Mouse (Mus musculus) lung, embryonic 15.5 days (tissue): ENCODE data around the gene Ghrhr. TPM values are rescaled to one million over a fixed set of nuclear protein-coding genes. Genes with fewer than 3 reads are reported as not detected.
A peak's percentile ranks its signal among the peaks of the same experiment; 100 is the strongest.

ENCODE experiments used
- ATAC-seq: fragments of 200-750 bp; cut with Nextera tagmentation; 2 replicates; pipeline ENCODE4 v1.8.0; 2017; ENCODE audit warnings: moderate number of reproducible peaks, borderline replicate concordance; ENCODE audit not compliant: low FRiP score, low TSS enrichment; ENCODE audit errors: extremely low read depth
- H3K27ac ChIP-seq: fragments of 300-500 bp; sonication (generic); 2 replicates; pipeline ENCODE4 v1.5.1; 2015; ENCODE audit warnings: moderate library complexity, mild to moderate bottlenecking, inconsistent platforms
- H3K27me3 ChIP-seq: fragments of 300-500 bp; sonication (generic); 2 replicates; pipeline ENCODE4 v1.6.1; 2015; ENCODE audit warnings: inconsistent platforms
- H3K36me3 ChIP-seq: fragments of 300-500 bp; sonication (generic); 2 replicates; pipeline ENCODE4 v1.6.1; 2015; ENCODE audit warnings: inconsistent platforms
- H3K4me1 ChIP-seq: fragments of 300-500 bp; sonication (generic); 2 replicates; pipeline ENCODE4 v1.6.1; 2015; ENCODE audit warnings: inconsistent platforms
- H3K4me2 ChIP-seq: fragments of 300-500 bp; sonication (generic); 2 replicates; pipeline ENCODE4 v1.6.1; 2015; ENCODE audit warnings: inconsistent platforms, mild to moderate bottlenecking, moderate library complexity
- H3K4me3 ChIP-seq: fragments of 300-500 bp; sonication (generic); 2 replicates; pipeline ENCODE4 v1.5.1; 2015; ENCODE audit warnings: mild to moderate bottlenecking, inconsistent platforms
- H3K9ac ChIP-seq: fragments of 300-500 bp; sonication (generic); 2 replicates; pipeline ENCODE4 v1.6.1; 2015; ENCODE audit warnings: inconsistent platforms
- H3K9me3 ChIP-seq: fragments of 300-500 bp; sonication (generic); 2 replicates; pipeline ENCODE4 v1.6.1; 2016; ENCODE audit warnings: inconsistent platforms
- WGBS: fragments of 180-500 bp; shearing (Covaris S2); methylation state at CpG from one replicate; pipeline ENCODE4 v1.1.7; 2015; 5-methylcytosine and 5-hydroxymethylcytosine counted together
- polyA plus RNA-seq: library from polyadenylated mRNA; unstranded; fragments of >200 nt; fragmentation: Nextera tagmentation; extraction: Ambion mirVana; gene quantifications from 2 replicates; pipeline ENCODE4 v1.2.1, GENCODE M21; 2015

Ghrhr gene
- polyA plus RNA-seq: 0.09 and 0.10 TPM in 2 replicates

GRCm38 (mm10) chr6:55376076-55376475 is at the start of gene Ghrhr:
TSS of gene Ghrhr (plus strand) at chr6:55376295.
- H3K36me3 ChIP-seq: no peaks in the 10 kb centered on the region
- 68% methylated on average over 6 of the region's 6 CpGs for WGBS
- no peaks in the 10 kb centered on the region for H3K27me3 ChIP-seq
- 0 out of 2 replicates have a peak, but pooled peaks have one; percentile 26 for ATAC-seq
- no peak within 1 kb of the TSS for H3K4me3 ChIP-seq
- H3K4me2 ChIP-seq: no peak within 1 kb of the TSS
- H3K4me1 ChIP-seq: no peaks in the 10 kb centered on the region
- H3K27ac ChIP-seq: no peak within 1 kb of the TSS
- H3K9ac ChIP-seq: no peak within 1 kb of the TSS
- H3K9me3 ChIP-seq: no peaks in the 10 kb centered on the region

DNA sequence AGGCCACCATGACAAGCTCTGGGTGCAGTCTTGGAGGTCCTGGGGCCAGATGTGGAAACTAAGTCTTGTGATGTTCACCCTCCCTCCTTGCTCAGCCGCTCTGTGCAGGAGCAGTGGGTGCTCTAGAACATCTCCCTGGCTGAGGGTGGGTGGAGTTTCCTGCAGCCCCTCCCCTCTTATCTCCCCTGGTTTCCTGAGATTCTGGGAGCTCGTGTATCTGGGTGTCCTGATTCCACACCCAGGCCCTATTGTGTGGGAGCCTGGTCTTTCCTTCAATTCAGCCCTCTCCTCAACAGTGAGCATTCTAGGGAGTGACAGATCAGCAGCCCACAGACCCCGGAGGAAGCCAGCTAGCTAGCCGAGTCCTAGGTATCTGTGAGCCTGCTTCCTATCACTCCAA is 49.8 kb upstream of the Ghrhr start:
- 51% methylated on average over 4 of the region's 4 CpGs for WGBS
- H3K27ac ChIP-seq: peak overlapping the region; percentile 58

DNA sequence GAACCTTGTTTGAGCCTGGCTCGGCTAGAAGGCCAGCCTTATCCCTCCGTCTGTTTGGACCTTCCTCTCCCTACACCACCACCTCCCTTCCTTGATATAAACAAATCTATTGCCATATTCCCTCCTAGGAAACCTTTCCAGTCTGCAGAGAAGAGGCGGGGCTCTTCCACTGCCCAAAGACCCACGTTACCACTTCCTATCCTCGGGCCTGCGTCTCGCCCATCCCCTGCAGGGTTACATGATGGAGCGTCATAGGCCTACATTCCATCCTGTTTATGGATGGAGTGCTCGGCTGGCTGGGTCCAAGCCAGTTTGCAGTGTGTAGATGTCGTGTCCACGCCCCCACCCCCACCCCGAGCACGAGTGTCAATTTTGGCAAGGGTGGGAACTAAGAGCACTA is 48.8 kb upstream of the Ghrhr start:
- Histone ChIP-seq H3K36me3 (no peaks in the 10 kb centered on the region), H3K9me3 (no peaks in the 10 kb centered on the region), H3K27ac (peak overlapping the region; percentile 58), H3K9ac (no peak overlapping the region), H3K4me3 (no peak overlapping the region), H3K4me2 (no peak overlapping the region), H3K27me3 (no peaks in the 10 kb centered on the region), H3K4me1 (peaks cover 51% of the 10 kb centered on the region)
- ATAC-seq: no peak
- WGBS: 43% methylated on average over 13 of the region's 13 CpGs

More for the DNA sequence above, 49.8 kb upstream of the Ghrhr start:
- Histone ChIP-seq H3K4me3 (no peak overlapping the region), H3K27me3 (no peaks in the 10 kb centered on the region), H3K4me1 (peaks cover 41% of the 10 kb centered on the region), H3K4me2 (no peak overlapping the region), H3K9me3 (no peaks in the 10 kb centered on the region), H3K36me3 (no peaks in the 10 kb centered on the region), H3K9ac (no peak overlapping the region)
- no peak for ATAC-seq

- H3K27me3 ChIP-seq: no peaks in the 10 kb centered on the region
- H3K36me3 ChIP-seq: no peaks in the 10 kb centered on the region
- ATAC-seq: no peak
- WGBS: 62% methylated on average over 4 of the region's 4 CpGs
- no peak overlapping the region for H3K9ac ChIP-seq
- no peaks in the 10 kb centered on the region for H3K9me3 ChIP-seq
- H3K27ac ChIP-seq: peak overlapping the region; percentile 49; the same call in 1 of the 2 replicates
- no peak overlapping the region for H3K4me2 ChIP-seq
- H3K4me3 ChIP-seq: no peak overlapping the region
- peaks cover 56% of the 10 kb centered on the region for H3K4me1 ChIP-seq
These were observed 47.9 kb upstream of the Ghrhr start for GRCm38 (mm10) chr6:55328179-55328578.

- 60% methylated on average over 6 of the region's 6 CpGs for WGBS
- Histone ChIP-seq H3K9me3 (no peaks in the 10 kb centered on the region), H3K4me3 (no peak overlapping the region), H3K4me2 (no peak overlapping the region), H3K36me3 (no peaks in the 10 kb centered on the region), H3K27me3 (no peaks in the 10 kb centered on the region), H3K4me1 (peaks cover 52% of the 10 kb centered on the region), H3K9ac (no peak overlapping the region), H3K27ac (no peak overlapping the region)
- ATAC-seq: no peak
These were observed 44.8 kb upstream of the Ghrhr start for GRCm38 (mm10) chr6:55331315-55331714.

- Histone ChIP-seq H3K4me1 (peaks cover 52% of the 10 kb centered on the region), H3K4me3 (no peak overlapping the region), H3K9me3 (no peaks in the 10 kb centered on the region), H3K9ac (no peak overlapping the region), H3K4me2 (no peak overlapping the region), H3K27ac (0 out of 2 replicates have a peak overlapping the region, but pooled peaks have one; percentile 3), H3K36me3 (no peaks in the 10 kb centered on the region), H3K27me3 (no peaks in the 10 kb centered on the region)
- no peak for ATAC-seq
- 50% methylated on average over 5 of the region's 5 CpGs for WGBS
These were observed 43.9 kb upstream of the Ghrhr start for GRCm38 (mm10) chr6:55332100-55332772.

DNA sequence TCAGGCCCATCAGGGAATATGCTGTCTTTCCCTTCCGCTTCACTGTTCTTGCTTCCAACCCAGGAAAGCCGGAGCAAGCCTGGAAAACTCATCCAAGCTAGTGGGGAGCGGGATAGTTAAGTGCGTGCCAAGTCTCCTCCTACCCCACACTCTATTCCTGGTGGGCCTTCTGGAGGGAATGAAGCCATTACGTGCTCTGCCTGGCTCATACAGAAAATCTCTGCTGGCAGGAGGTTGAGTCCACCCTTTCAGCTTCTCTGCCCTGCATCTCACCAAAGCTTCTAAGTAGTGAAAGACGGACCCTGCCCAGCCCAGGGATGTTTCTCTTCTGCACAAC is 43.4 kb upstream of the Ghrhr start:
- 0 out of 2 replicates have a peak overlapping the region, but pooled peaks have one; percentile 3 for H3K27ac ChIP-seq
- no peak overlapping the region for H3K4me2 ChIP-seq
- no peaks in the 10 kb centered on the region for H3K9me3 ChIP-seq
- no peaks in the 10 kb centered on the region for H3K36me3 ChIP-seq
- no peak overlapping the region for H3K4me3 ChIP-seq
- ATAC-seq: no peak
- no peak overlapping the region for H3K9ac ChIP-seq
- peaks cover 52% of the 10 kb centered on the region for H3K4me1 ChIP-seq
- 59% methylated on average over 6 of the region's 6 CpGs for WGBS
- no peaks in the 10 kb centered on the region for H3K27me3 ChIP-seq

DNA sequence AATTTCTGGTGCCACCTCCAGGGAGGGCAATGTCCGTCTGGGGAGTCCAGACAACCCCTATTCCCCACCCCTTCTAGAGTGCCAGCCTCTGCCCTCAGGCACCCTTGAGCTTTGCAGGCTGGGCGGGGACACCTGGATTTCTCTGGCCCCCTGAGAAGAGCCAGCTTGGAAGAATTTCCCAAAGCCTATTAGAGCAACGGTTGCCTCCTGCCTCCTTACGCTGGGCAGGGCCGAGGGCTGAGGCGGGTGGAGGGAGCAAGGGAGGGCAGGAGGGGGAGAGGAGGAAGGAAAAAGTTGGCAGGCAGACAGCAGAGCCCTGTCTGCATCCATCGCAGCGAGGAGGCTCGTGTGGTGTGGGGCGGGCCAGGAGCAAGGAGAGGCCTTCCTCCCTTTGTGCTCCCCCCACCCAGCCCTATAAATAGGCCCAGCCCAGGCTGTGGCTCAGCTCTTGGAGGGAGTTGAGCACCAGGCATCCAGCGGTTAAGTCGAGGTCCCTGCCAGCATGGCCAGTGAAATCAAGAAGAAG is 40.0 kb upstream of the Ghrhr start, which contains the start of gene Aqp1:
Gene Aqp1 (plus strand): TSS at position 444 of the 526 bp plus-strand sequence.
- no peaks in the 10 kb centered on the region for H3K27me3 ChIP-seq
- H3K27ac ChIP-seq: peak within 1 kb of the TSS; percentile 62
- peak; percentile 87 for ATAC-seq
- peak within 1 kb of the TSS; percentile 36 for H3K4me2 ChIP-seq
- peak within 1 kb of the TSS; percentile 14 for H3K4me3 ChIP-seq
- H3K9me3 ChIP-seq: no peaks in the 10 kb centered on the region
- H3K36me3 ChIP-seq: no peaks in the 10 kb centered on the region
- 7% methylated on average over 12 of the region's 12 CpGs for whole genome bisulfite sequencing
- H3K9ac ChIP-seq: no peak within 1 kb of the TSS
- peaks cover 83% of the 10 kb centered on the region for H3K4me1 ChIP-seq

DNA sequence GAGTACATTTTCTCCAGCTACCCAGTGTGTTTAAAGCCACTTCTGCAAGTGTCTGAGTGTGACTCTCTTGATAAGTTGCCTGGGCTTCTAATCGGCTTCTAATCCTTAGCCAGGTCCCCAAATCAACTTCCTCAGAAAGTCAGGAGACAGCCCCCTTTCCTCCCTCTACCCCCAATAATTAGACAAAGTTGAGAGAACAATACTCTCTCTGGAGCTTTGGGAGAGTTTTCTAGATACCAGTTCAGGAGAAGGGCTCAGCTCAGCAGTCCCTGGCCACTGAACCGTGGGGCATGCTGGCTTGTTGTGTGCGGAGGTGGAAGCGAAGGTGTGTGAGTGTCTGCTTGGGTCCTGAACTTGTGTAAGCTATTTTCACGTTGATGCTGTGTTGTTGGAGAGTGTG is 38.9 kb upstream of the Ghrhr start:
- H3K4me2 ChIP-seq: peak overlapping the region; percentile 36
- peaks cover 81% of the 10 kb centered on the region for H3K4me1 ChIP-seq
- no peak for ATAC-seq
- no peaks in the 10 kb centered on the region for H3K9me3 ChIP-seq
- no peaks in the 10 kb centered on the region for H3K36me3 ChIP-seq
- no peaks in the 10 kb centered on the region for H3K27me3 ChIP-seq
- H3K27ac ChIP-seq: peak overlapping the region; percentile 36; the same call in 1 of the 2 replicates
- no peak overlapping the region for H3K9ac ChIP-seq
- peak overlapping the region; percentile 14 for H3K4me3 ChIP-seq
- 80% methylated on average over 5 of the region's 5 CpGs for WGBS

GRCm38 (mm10) chr6:55338077-55338476 is 38.0 kb upstream of the Ghrhr start:
- ATAC-seq: no peak
- no peaks in the 10 kb centered on the region for H3K36me3 ChIP-seq

GRCm38 (mm10) chr6:55338934-55339825 is 36.9 kb upstream of the Ghrhr start:
- Histone ChIP-seq H3K4me3 (peak overlapping the region; percentile 14; the same call in 1 of the 2 replicates), H3K27ac (no peak overlapping the region), H3K4me2 (peak overlapping the region; percentile 36), H3K9ac (no peak overlapping the region), H3K36me3 (no peaks in the 10 kb centered on the region), H3K4me1 (peaks cover 90% of the 10 kb centered on the region), H3K27me3 (no peaks in the 10 kb centered on the region), H3K9me3 (no peaks in the 10 kb centered on the region)
- WGBS: 54% methylated on average over 9 of the region's 9 CpGs
- ATAC-seq: no peak

More at GRCm38 (mm10) chr6:55338077-55338476, 38.0 kb upstream of the Ghrhr start:
- H3K4me1 ChIP-seq: peaks cover 81% of the 10 kb centered on the region
- 31% methylated on average over 6 of the region's 6 CpGs for WGBS
- H3K4me2 ChIP-seq: peak overlapping the region; percentile 36
- no peak overlapping the region for H3K9ac ChIP-seq
- peak overlapping the region; percentile 14 for H3K4me3 ChIP-seq
- H3K27me3 ChIP-seq: no peaks in the 10 kb centered on the region
- no peaks in the 10 kb centered on the region for H3K9me3 ChIP-seq
- H3K27ac ChIP-seq: no peak overlapping the region
